Mouse (Mus musculus): ENCODE results near the gene Gltpd2.

DNA sequence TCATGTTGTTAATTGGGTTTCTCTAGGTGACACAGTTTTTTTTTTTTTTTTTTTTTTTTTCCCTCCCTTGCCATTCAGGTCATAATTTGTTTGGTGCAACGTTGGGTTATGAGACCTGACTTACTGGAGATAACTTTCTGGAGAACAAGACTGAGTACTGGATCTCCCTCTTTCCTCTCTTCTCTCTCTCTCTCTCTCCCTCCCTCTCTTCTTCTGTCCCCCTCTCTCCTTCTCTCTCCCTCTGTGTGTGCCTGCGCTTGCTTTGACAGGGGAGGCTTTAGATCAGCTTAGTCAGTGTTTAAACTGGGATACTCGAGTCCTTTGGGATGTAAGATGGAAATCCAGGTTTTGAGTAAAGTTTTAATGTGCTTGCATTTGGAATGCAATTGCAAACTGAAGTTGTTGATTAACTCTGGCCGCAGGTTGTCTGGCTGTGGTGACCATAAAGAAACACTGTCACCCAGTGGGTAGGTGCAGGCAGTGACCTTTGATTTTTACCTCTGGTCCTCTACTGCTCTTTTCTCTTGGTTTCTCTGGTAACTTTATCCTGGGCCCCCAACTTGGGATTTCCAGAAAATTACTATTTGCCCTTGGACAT is 45.4 kb downstream of the Gltpd2 start:
- TF ChIP-seq EP300 (IDR thresholded peaks at IDR 0.05; ENCODE audit: low read depth) (no peak), CTCF (IDR thresholded peaks at IDR 0.05; ENCODE audit: low read depth) (peak; percentile 44)

Data from liver, postnatal 0 days (tissue).